Mouse (Mus musculus) gastrocnemius, postnatal 36 days (tissue): ENCODE measurements around the gene Rpap1. TPM values are rescaled to one million over a fixed set of nuclear protein-coding genes. Genes with fewer than 3 reads are reported as not detected.

ENCODE experiments used
- DNase-seq, 2 experiments: peaks; one replicate each; pipeline ENCODE4 v3.0.0; 2022
- intact Hi-C: fragments of 180-260 bp; cut with DNase I; formaldehyde crosslinking; loops from one replicate; pipeline ENCODE4 v1.15.1; 2025
- long read RNA-seq, 2 experiments: library from polyadenylated mRNA; stranded (forward); transcript quantifications; one replicate each; pipeline ENCODE4 v2.0.0; 2021
- total RNA-seq, 2 experiments: library from RNA; stranded (reverse); gene quantifications; 2 replicates each; pipeline ENCODE4 v1.2.3; 2021

Gene Rpap1
- total RNA-seq: 10 to 100 TPM; 14.3 to 14.7 TPM
- long read RNA-seq, experiment 1, full-length matches to known transcripts: 2 of 6 reads
- long read RNA-seq, experiment 1, partial matches to known transcripts: 4 of 6 reads
- long read RNA-seq, experiment 1, other reads (novel, unspliced or antisense): 0 of 6 reads
- long read RNA-seq, experiment 2, full-length matches to known transcripts: 2 of 15 reads
- long read RNA-seq, experiment 2, partial matches to known transcripts: 8 of 15 reads
- long read RNA-seq, experiment 2, other reads (novel, unspliced or antisense): 5 of 15 reads

- intact Hi-C loops: no loop called here
- DNase-seq: peak; percentile 73 to 74
These were observed at the start of gene Rpap1 for GRCm38 (mm10) chr2:119787206-119787883. Gene Rpap1, minus strand, starts transcription at chr2:119787537.

GRCm38 (mm10) chr2:119834231-119834630 is 46.9 kb upstream of the Rpap1 start:
- no peak for DNase-seq
- intact Hi-C loops: no loop called here

GRCm38 (mm10) chr2:119830579-119830978 is 43.2 kb upstream of the Rpap1 start:
- no peak for DNase-seq
- intact Hi-C loops: no loop called here

- intact Hi-C loops: no loop called here
- DNase-seq: no peak
These were observed 33.8 kb upstream of the Rpap1 start for GRCm38 (mm10) chr2:119821136-119821535.

- DNase-seq: no peak
- intact Hi-C loops: no loop called here
These were observed 31.4 kb upstream of the Rpap1 start for GRCm38 (mm10) chr2:119818668-119819272.

GRCm38 (mm10) chr2:119817047-119817446 is 29.7 kb upstream of the Rpap1 start:
- intact Hi-C loops: no loop called here
- DNase-seq: no peak

- intact Hi-C loops: no loop called here
- DNase-seq: no peak
These were observed 29.3 kb upstream of the Rpap1 start for GRCm38 (mm10) chr2:119816611-119817010.

- intact Hi-C loops: no loop called here
- no peak for DNase-seq
These were observed 27.1 kb upstream of the Rpap1 start for GRCm38 (mm10) chr2:119814376-119814933.

- intact Hi-C loops: no loop called here
- DNase-seq: no peak
These were observed 24.3 kb upstream of the Rpap1 start for GRCm38 (mm10) chr2:119811490-119812146.

- intact Hi-C loops: no loop called here
- DNase-seq: no peak
These were observed 23.6 kb upstream of the Rpap1 start for GRCm38 (mm10) chr2:119810890-119811289.

GRCm38 (mm10) chr2:119808881-119809280 is 21.5 kb upstream of the Rpap1 start:
- DNase-seq: no peak
- intact Hi-C loops: no loop called here

- intact Hi-C loops: no loop called here
These were observed 21.1 kb upstream of the Rpap1 start for GRCm38 (mm10) chr2:119808438-119808837.

GRCm38 (mm10) chr2:119805536-119805935 is 18.2 kb upstream of the Rpap1 start:
- intact Hi-C loops: no loop called here
- DNase-seq: no peak

More at GRCm38 (mm10) chr2:119808438-119808837, 21.1 kb upstream of the Rpap1 start:
- DNase-seq: no peak

GRCm38 (mm10) chr2:119804776-119805175 is 17.4 kb upstream of the Rpap1 start:
- intact Hi-C loops: no loop called here
- no peak for DNase-seq

GRCm38 (mm10) chr2:119804275-119804628 is 16.9 kb upstream of the Rpap1 start:
- intact Hi-C loops: no loop called here
- no peak for DNase-seq

GRCm38 (mm10) chr2:119803618-119804274 is 16.4 kb upstream of the Rpap1 start:
- DNase-seq: no peak
- intact Hi-C loops: no loop called here

GRCm38 (mm10) chr2:119802767-119803617 is 15.7 kb upstream of the Rpap1 start:
- intact Hi-C loops: no loop called here
- no peak for DNase-seq

- DNase-seq: no peak
- intact Hi-C loops: no loop called here
These were observed 13.8 kb upstream of the Rpap1 start for GRCm38 (mm10) chr2:119800876-119801846.
